Mouse (Mus musculus) intestine, embryonic 14.5 days (tissue): ENCODE measurements around the gene Fgfr2. TPM values are rescaled to one million over a fixed set of nuclear protein-coding genes. Genes with fewer than 3 reads are reported as not detected.

Experiments
- ATAC-seq: fragments of 200-750 bp; cut with Nextera tagmentation; replicated peaks from 2 replicates; pipeline ENCODE4 v1.8.0; 2017; ENCODE audit warnings: low read depth, moderate number of reproducible peaks, moderate TSS enrichment, moderate library complexity; ENCODE audit not compliant: low FRiP score, low TSS enrichment
- DNase-seq: peaks from one replicate; pipeline ENCODE4 v3.0.0-alpha.2; 2018; ENCODE audit warnings: low spot score
- H3K27ac ChIP-seq: fragments of 300-500 bp; sonication (generic); 2 replicates; pipeline ENCODE4 v1.5.1; 2014; ENCODE audit warnings: low read depth, mild to moderate bottlenecking, control low read depth
- H3K27me3 ChIP-seq: fragments of 300-500 bp; sonication (generic); replicated peaks from 2 replicates; pipeline ENCODE4 v1.6.1; 2014; ENCODE audit warnings: low read length, control low read depth; ENCODE audit not compliant: control insufficient read depth, insufficient read depth
- H3K36me3 ChIP-seq: fragments of 300-500 bp; sonication (generic); 2 replicates; pipeline ENCODE4 v1.6.1; 2014; ENCODE audit warnings: low read length, control low read depth; ENCODE audit not compliant: control insufficient read depth, insufficient read depth
- H3K4me1 ChIP-seq: fragments of 300-500 bp; sonication (generic); replicated peaks from 2 replicates; pipeline ENCODE4 v1.6.1; 2014; ENCODE audit warnings: low read length, control low read depth, mixed read lengths; ENCODE audit not compliant: control insufficient read depth, insufficient read depth
- H3K4me2 ChIP-seq: fragments of 300-500 bp; sonication (generic); 2 replicates; pipeline ENCODE4 v1.6.1; 2014; ENCODE audit warnings: low read length
- H3K4me3 ChIP-seq: fragments of 300-500 bp; sonication (generic); 2 replicates; pipeline ENCODE4 v1.5.1; 2014; ENCODE audit warnings: low read depth, low read length, control low read depth, mixed read lengths
- H3K9ac ChIP-seq: fragments of 300-500 bp; sonication (generic); 2 replicates; pipeline ENCODE4 v1.6.1; 2014; ENCODE audit warnings: mild to moderate bottlenecking, low read length
- H3K9me3 ChIP-seq: fragments of 300-500 bp; sonication (generic); 2 replicates; pipeline ENCODE4 v1.6.1; 2016; ENCODE audit warnings: low read length, control low read depth; ENCODE audit not compliant: control insufficient read depth
- WGBS: fragments of 180-500 bp; shearing (Covaris S2); extraction: QIAGEN DNeasy Blood & Tissue Kit; methylation state at CpG from one replicate; pipeline ENCODE4 v1.1.7; 2014; 5-methylcytosine and 5-hydroxymethylcytosine counted together
- polyA plus RNA-seq: library from polyadenylated mRNA; unstranded; fragments of >200 nt; fragmentation: Nextera tagmentation; extraction: Ambion mirVana; gene quantifications from 2 replicates; pipeline ENCODE4 v1.2.1, GENCODE M21; 2014

Fgfr2 gene
- polyA plus RNA-seq, 1 experiment from 2014 or later = 105 TPM

- Histone ChIP-seq H3K9me3 (no peaks in the 10 kb centered on the region), H3K36me3 (peaks cover 49% of the 10 kb centered on the region), H3K4me1 (0 out of 2 replicates have a peak, but pooled peaks cover 8% of the 10 kb centered on the region), H3K4me2 (no peak overlapping the region), H3K27ac (no peak overlapping the region), H3K27me3 (no peaks in the 10 kb centered on the region), H3K9ac (no peak overlapping the region), H3K4me3 (no peak overlapping the region)
- ATAC-seq = no peak
- no peak for DNase-seq
- WGBS = 68% methylated on average over 6 of the region's 6 CpGs
Observed at GRCm38 (mm10) chr7:133066776-133067175, 56.4 kb downstream of the Fgfr2 start.

GRCm38 (mm10) chr7:133062055-133062454 is 61.1 kb downstream of the Fgfr2 start:
- Histone ChIP-seq H3K4me3 (no peak overlapping the region), H3K9ac (no peak overlapping the region), H3K27me3 (no peaks in the 10 kb centered on the region), H3K36me3 (peaks cover 31% of the 10 kb centered on the region), H3K4me1 (0 out of 2 replicates have a peak, but pooled peaks cover 10% of the 10 kb centered on the region), H3K4me2 (no peak overlapping the region), H3K9me3 (no peaks in the 10 kb centered on the region), H3K27ac (no peak overlapping the region)
- WGBS = 80% methylated on average over 3 of the region's 3 CpGs
- no peak for ATAC-seq
- no peak for DNase-seq

GRCm38 (mm10) chr7:133060170-133060569 is 63.0 kb downstream of the Fgfr2 start:
- ATAC-seq (no peak), DNase-seq (no peak)
- Histone ChIP-seq H3K9ac (no peak overlapping the region), H3K27me3 (no peaks in the 10 kb centered on the region), H3K4me2 (no peak overlapping the region), H3K27ac (no peak overlapping the region), H3K4me1 (0 out of 2 replicates have a peak, but pooled peaks cover 6% of the 10 kb centered on the region), H3K4me3 (no peak overlapping the region), H3K36me3 (peaks cover 25% of the 10 kb centered on the region), H3K9me3 (no peaks in the 10 kb centered on the region)
- 95% methylated on average over 6 of the region's 6 CpGs for WGBS

GRCm38 (mm10) chr7:133059517-133060104 is 63.5 kb downstream of the Fgfr2 start:
- 66% methylated on average over 9 of the region's 9 CpGs for WGBS
- DNase-seq (no peak), ATAC-seq (no peak)
- Histone ChIP-seq H3K4me1 (0 out of 2 replicates have a peak, but pooled peaks cover 6% of the 10 kb centered on the region), H3K4me2 (no peak overlapping the region), H3K4me3 (no peak overlapping the region), H3K27me3 (no peaks in the 10 kb centered on the region), H3K36me3 (peaks cover 19% of the 10 kb centered on the region), H3K9ac (no peak overlapping the region), H3K9me3 (no peaks in the 10 kb centered on the region), H3K27ac (no peak overlapping the region)

GRCm38 (mm10) chr7:133059150-133059509 is 64.0 kb downstream of the Fgfr2 start:
- Histone ChIP-seq H3K36me3 (peaks cover 15% of the 10 kb centered on the region), H3K27ac (no peak overlapping the region), H3K4me1 (0 out of 2 replicates have a peak, but pooled peaks cover 6% of the 10 kb centered on the region), H3K27me3 (no peaks in the 10 kb centered on the region), H3K9me3 (no peaks in the 10 kb centered on the region), H3K9ac (no peak overlapping the region), H3K4me3 (no peak overlapping the region), H3K4me2 (no peak overlapping the region)
- no peak for DNase-seq
- no peak for ATAC-seq
- WGBS = 63% methylated on average over 6 of the region's 6 CpGs

GRCm38 (mm10) chr7:133058496-133059149 is 64.5 kb downstream of the Fgfr2 start:
- Histone ChIP-seq H3K9me3 (no peaks in the 10 kb centered on the region), H3K36me3 (peaks cover 13% of the 10 kb centered on the region), H3K4me1 (0 out of 2 replicates have a peak, but pooled peaks cover 6% of the 10 kb centered on the region), H3K4me3 (no peak overlapping the region), H3K27ac (no peak overlapping the region), H3K4me2 (no peak overlapping the region), H3K9ac (no peak overlapping the region), H3K27me3 (no peaks in the 10 kb centered on the region)
- WGBS = 93% methylated on average over 12 of the region's 12 CpGs
- DNase-seq (no peak), ATAC-seq (no peak)

GRCm38 (mm10) chr7:133056924-133057323 is 66.2 kb downstream of the Fgfr2 start:
- Histone ChIP-seq H3K27ac (no peak overlapping the region), H3K36me3 (peaks cover 17% of the 10 kb centered on the region), H3K9ac (no peak overlapping the region), H3K4me1 (peaks cover 14% of the 10 kb centered on the region), H3K4me3 (no peak overlapping the region), H3K4me2 (no peak overlapping the region), H3K27me3 (no peaks in the 10 kb centered on the region), H3K9me3 (no peaks in the 10 kb centered on the region)
- WGBS = 91% methylated on average over 8 of the region's 8 CpGs
- ATAC-seq = no peak
- no peak for DNase-seq

- no peak overlapping the region for H3K9ac ChIP-seq
- H3K4me1 ChIP-seq = peaks cover 14% of the 10 kb centered on the region
- H3K27me3 ChIP-seq = no peaks in the 10 kb centered on the region
- ATAC-seq (no peak), DNase-seq (no peak)
- peaks cover 24% of the 10 kb centered on the region for H3K36me3 ChIP-seq
- no peak overlapping the region for H3K4me2 ChIP-seq
- WGBS = 94% methylated on average over 5 of the region's 5 CpGs
- no peak overlapping the region for H3K27ac ChIP-seq
- no peaks in the 10 kb centered on the region for H3K9me3 ChIP-seq
- no peak overlapping the region for H3K4me3 ChIP-seq
Observed at GRCm38 (mm10) chr7:133054486-133054885, 68.7 kb downstream of the Fgfr2 start.

- ATAC-seq (no peak; the same call in 1 of the 2 replicates), DNase-seq (no peak)
- WGBS = 83% methylated on average over 9 of the region's 9 CpGs
- no peak overlapping the region for H3K9ac ChIP-seq
- H3K4me3 ChIP-seq = no peak overlapping the region
- no peak overlapping the region for H3K4me2 ChIP-seq
- no peaks in the 10 kb centered on the region for H3K27me3 ChIP-seq
- H3K9me3 ChIP-seq = no peaks in the 10 kb centered on the region
- peaks cover 9% of the 10 kb centered on the region for H3K4me1 ChIP-seq
- peak overlapping the region; percentile 51; the same call in 1 of the 2 replicates for H3K27ac ChIP-seq
- peaks cover 20% of the 10 kb centered on the region for H3K36me3 ChIP-seq
Observed at GRCm38 (mm10) chr7:133053757-133054156, 69.4 kb downstream of the Fgfr2 start.
